Mouse (Mus musculus) midbrain, postnatal 0 days (tissue): Measurements from ENCODE around the gene Pi4k2b. TPM values are rescaled to one million over a fixed set of nuclear protein-coding genes. Genes with fewer than 3 reads are reported as not detected.

ENCODE experiments used
- ATAC-seq: fragments of 200-750 bp; cut with Nextera tagmentation; 2 replicates; pipeline ENCODE4 v1.8.0; 2017; ENCODE audit warnings: moderate number of reproducible peaks, mild to moderate bottlenecking, moderate TSS enrichment, moderate library complexity; ENCODE audit not compliant: low FRiP score
- DNase-seq: peaks from one replicate; pipeline ENCODE4 v3.0.0-alpha.2; 2015; ENCODE audit warnings: low spot score
- H3K27ac ChIP-seq: fragments of 300-500 bp; sonication (generic); 2 replicates; pipeline ENCODE4 v1.5.1; 2014; ENCODE audit warnings: low read depth, mild to moderate bottlenecking, low read length, mixed read lengths
- H3K27me3 ChIP-seq: fragments of 300-500 bp; sonication (generic); 2 replicates; pipeline ENCODE4 v1.6.1; 2014; ENCODE audit warnings: low read length, control low read depth, mixed read lengths; ENCODE audit not compliant: insufficient read depth
- H3K36me3 ChIP-seq: fragments of 300-500 bp; sonication (generic); 2 replicates; pipeline ENCODE4 v1.6.1; 2014; ENCODE audit warnings: low read length, control low read depth, mixed read lengths; ENCODE audit not compliant: insufficient read depth
- H3K4me1 ChIP-seq: fragments of 300-500 bp; sonication (generic); 2 replicates; pipeline ENCODE4 v1.6.1; 2014; ENCODE audit warnings: mild to moderate bottlenecking, control low read depth, antibody characterized with exemption, low read length, mixed read lengths; ENCODE audit not compliant: insufficient read depth
- H3K4me2 ChIP-seq: fragments of 300-500 bp; sonication (generic); 2 replicates; pipeline ENCODE4 v1.6.1; 2014; ENCODE audit warnings: low read depth, mild to moderate bottlenecking, low read length, mixed read lengths; ENCODE audit not compliant: poor library complexity, severe bottlenecking
- H3K4me3 ChIP-seq: fragments of 300-500 bp; sonication (generic); 2 replicates; pipeline ENCODE4 v1.5.1; 2014; ENCODE audit warnings: low read depth, mild to moderate bottlenecking, low read length, moderate library complexity
- H3K9ac ChIP-seq: fragments of 300-500 bp; sonication (generic); replicated peaks from 2 replicates; pipeline ENCODE4 v1.6.1; 2014; ENCODE audit warnings: mild to moderate bottlenecking, low read length, moderate library complexity, mixed read lengths; ENCODE audit not compliant: poor library complexity, severe bottlenecking
- H3K9me3 ChIP-seq: fragments of 300-500 bp; sonication (generic); 2 replicates; pipeline ENCODE4 v1.6.1; 2016; ENCODE audit warnings: low read length, control low read depth
- CTCF ChIP-seq: IDR thresholded peaks from 2 replicates; pipeline ENCODE4 v1.5.1; 2016; ENCODE audit warnings: antibody characterized with exemption, mild to moderate bottlenecking
- WGBS: fragments of 180-500 bp; shearing (Covaris S2); extraction: QIAGEN DNeasy Blood & Tissue Kit; methylation state at CpG from one replicate; pipeline ENCODE4 v1.1.7; 2014; 5-methylcytosine and 5-hydroxymethylcytosine counted together
- polyA plus RNA-seq: library from polyadenylated mRNA; unstranded; fragments of >200 nt; fragmentation: Nextera tagmentation; extraction: Ambion mirVana; gene quantifications from 2 replicates; pipeline ENCODE4 v1.2.1, GENCODE M21; 2015
- total RNA-seq: library from RNA; depleted of rRNA; stranded (reverse); fragments of >200 nt; gene quantifications from 2 replicates; pipeline ENCODE4 v1.2.3, GENCODE M21; 2014

Pi4k2b gene
- total and polyA plus RNA-seq, 2 experiments from 2014 or later = 1.6 to 2.7 TPM

DNA sequence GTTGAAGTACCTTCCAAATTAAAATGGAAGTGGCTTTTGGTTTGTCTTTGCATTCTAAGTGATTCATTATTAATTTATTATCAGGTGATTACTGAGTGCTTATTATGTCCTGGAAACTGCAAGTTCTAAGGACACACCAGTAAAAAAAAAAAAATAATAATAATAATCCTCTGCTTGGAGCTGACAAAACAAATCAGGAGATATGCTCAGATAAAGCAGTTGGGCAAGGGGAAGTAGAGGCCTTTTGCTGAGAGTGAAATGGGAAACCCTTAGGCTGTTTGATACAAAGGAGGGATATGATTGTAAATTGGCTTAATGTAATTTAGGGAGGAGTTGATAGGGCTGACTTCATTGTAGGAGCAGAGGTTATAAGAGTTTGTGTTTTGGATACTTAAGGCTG lies 5.5 kb downstream of the Pi4k2b start:
- TF ChIP-seq CTCF = no peak
- Histone ChIP-seq H3K27me3 (no peaks in the 10 kb centered on the region), H3K4me1 (no peaks in the 10 kb centered on the region), H3K9ac (no peak overlapping the region), H3K9me3 (no peaks in the 10 kb centered on the region), H3K4me2 (no peak overlapping the region), H3K27ac (no peak overlapping the region), H3K4me3 (no peak overlapping the region), H3K36me3 (no peaks in the 10 kb centered on the region)
- no peak for ATAC-seq
- no peak for DNase-seq

DNA sequence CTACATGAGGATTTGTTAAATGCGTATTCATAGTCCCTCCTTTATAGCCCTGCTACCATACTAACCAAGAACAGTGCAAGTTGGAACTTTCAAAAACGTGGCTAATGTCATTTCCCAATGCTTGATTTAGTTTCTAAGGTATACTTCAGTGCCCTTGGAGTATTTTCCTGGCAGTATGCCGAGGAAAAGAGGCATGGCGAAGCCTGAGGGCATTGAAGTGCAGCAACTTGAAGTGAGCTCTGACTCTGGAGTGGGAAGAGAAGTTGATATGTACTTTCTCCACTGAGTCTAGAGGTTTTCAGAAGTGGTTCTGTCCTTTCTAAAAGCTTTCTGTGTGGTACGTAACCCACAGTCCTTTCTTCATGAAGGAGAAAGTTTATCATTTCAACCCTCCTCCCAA lies 7.4 kb downstream of the Pi4k2b start:
- Histone ChIP-seq H3K9ac (no peak overlapping the region), H3K27ac (no peak overlapping the region), H3K36me3 (no peaks in the 10 kb centered on the region), H3K9me3 (no peaks in the 10 kb centered on the region), H3K27me3 (no peaks in the 10 kb centered on the region), H3K4me2 (no peak overlapping the region), H3K4me1 (no peaks in the 10 kb centered on the region), H3K4me3 (no peak overlapping the region)
- ATAC-seq (no peak), DNase-seq (no peak)
- no peak for TF ChIP-seq CTCF
- WGBS = 86% methylated on average over 5 of the region's 5 CpGs

DNA sequence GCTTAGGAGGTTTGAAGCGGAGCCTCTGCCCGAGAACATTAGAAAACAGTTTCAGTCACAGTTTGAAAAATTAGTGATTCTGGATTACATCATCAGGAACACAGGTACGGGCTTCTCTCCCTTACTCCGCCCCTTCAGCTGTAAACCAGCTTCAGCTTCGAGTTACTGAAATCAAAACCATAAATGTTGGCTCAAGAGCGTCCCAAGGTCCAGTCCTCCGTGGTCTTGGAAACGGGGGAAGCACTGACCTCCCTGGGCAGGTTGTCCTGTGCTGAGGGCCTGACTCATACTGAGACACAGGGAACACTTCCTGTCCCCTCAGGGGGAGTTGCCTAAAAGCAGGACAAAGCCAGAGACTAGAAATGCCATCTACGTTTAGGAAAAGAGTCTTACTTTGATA lies 11.8 kb downstream of the Pi4k2b start:
- H3K36me3 ChIP-seq = no peaks in the 10 kb centered on the region
- 91% methylated on average over 9 of the region's 9 CpGs for WGBS
- H3K4me1 ChIP-seq = no peaks in the 10 kb centered on the region
- no peak for ATAC-seq
- no peak for TF ChIP-seq CTCF
- no peak for DNase-seq
- no peak overlapping the region for H3K4me3 ChIP-seq
- H3K27me3 ChIP-seq = no peaks in the 10 kb centered on the region
- no peaks in the 10 kb centered on the region for H3K9me3 ChIP-seq
- H3K9ac ChIP-seq = no peak overlapping the region
- H3K4me2 ChIP-seq = no peak overlapping the region
- no peak overlapping the region for H3K27ac ChIP-seq

DNA sequence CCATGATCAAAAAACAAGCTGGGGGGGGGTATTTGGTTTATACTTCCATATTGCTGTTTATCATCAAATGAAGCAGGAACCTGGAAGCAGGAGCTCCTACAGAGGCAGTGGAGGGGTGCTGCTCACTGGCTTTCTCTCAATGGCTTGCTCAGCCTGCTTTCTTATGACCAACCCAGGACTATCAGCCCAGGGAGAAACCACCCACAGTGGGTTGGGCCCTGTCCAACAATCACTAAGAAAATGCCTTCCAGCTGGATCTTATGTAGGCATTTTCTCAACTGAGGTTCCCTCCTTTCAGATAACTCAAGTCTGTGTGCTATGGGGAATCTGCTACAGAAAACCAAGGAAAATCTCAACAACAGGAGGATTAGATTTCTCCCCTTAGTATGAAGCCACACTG lies 12.8 kb downstream of the Pi4k2b start:
- Histone ChIP-seq H3K4me3 (no peak overlapping the region), H3K4me1 (no peaks in the 10 kb centered on the region), H3K9me3 (no peaks in the 10 kb centered on the region), H3K27me3 (no peaks in the 10 kb centered on the region), H3K4me2 (no peak overlapping the region), H3K36me3 (no peaks in the 10 kb centered on the region), H3K27ac (no peak overlapping the region), H3K9ac (no peak overlapping the region)
- ATAC-seq (no peak), DNase-seq (no peak)
- TF ChIP-seq CTCF = no peak

DNA sequence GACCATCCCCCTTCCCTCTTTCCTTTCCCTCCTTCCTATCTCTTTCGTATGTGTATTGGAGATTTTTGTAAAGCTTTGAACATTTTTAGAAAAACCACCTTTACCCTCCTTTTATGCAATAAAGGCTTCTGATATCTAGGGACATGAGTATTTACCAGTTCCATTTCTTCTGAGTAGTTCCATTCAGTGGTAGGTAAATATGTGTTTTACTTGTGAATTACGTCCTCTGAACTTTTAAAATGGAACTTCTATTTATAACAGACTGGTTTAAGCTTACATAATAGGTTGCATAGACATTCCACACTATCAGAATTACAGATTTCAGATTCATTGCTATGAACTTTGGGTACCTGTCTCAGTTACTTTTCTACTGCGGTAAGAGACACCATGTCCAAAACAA lies 14.0 kb downstream of the Pi4k2b start:
- Histone ChIP-seq H3K9ac (no peak overlapping the region), H3K9me3 (no peaks in the 10 kb centered on the region), H3K4me2 (no peak overlapping the region), H3K4me1 (no peaks in the 10 kb centered on the region), H3K27ac (no peak overlapping the region), H3K36me3 (no peaks in the 10 kb centered on the region), H3K4me3 (no peak overlapping the region), H3K27me3 (no peaks in the 10 kb centered on the region)
- 94% methylated on average over 3 of the region's 3 CpGs for WGBS
- DNase-seq (no peak), ATAC-seq (no peak)
- TF ChIP-seq CTCF = no peak

DNA sequence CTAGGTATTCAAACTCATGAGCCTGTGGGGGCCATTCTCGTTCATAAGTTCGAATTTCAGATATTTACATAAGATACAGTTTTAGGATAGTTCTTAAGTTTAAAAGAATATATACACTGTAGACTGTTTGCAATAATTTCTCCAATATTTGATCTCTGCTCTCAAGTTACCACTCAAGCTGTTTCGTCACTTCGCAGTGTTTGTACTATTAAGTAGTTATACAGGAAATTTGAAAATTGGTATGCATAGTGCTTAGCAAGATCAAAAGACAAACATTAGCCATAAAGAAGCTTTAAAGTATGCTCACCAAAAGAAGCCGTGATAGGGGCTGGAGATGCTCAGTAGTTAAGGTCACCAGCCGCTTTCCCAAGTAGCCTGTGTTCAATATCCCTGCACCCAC lies 14.6 kb downstream of the Pi4k2b start:
- H3K4me1 ChIP-seq = no peaks in the 10 kb centered on the region
- no peaks in the 10 kb centered on the region for H3K9me3 ChIP-seq
- no peak overlapping the region for H3K4me3 ChIP-seq
- H3K4me2 ChIP-seq = no peak overlapping the region
- WGBS = 92% methylated on average over 6 of the region's 6 CpGs
- H3K27me3 ChIP-seq = no peaks in the 10 kb centered on the region
- ATAC-seq (no peak), DNase-seq (no peak)
- no peak overlapping the region for H3K27ac ChIP-seq
- H3K9ac ChIP-seq = no peak overlapping the region
- no peak for TF ChIP-seq CTCF
- 0 out of 2 replicates have a peak, but pooled peaks cover under 1% of the 10 kb centered on the region for H3K36me3 ChIP-seq

DNA sequence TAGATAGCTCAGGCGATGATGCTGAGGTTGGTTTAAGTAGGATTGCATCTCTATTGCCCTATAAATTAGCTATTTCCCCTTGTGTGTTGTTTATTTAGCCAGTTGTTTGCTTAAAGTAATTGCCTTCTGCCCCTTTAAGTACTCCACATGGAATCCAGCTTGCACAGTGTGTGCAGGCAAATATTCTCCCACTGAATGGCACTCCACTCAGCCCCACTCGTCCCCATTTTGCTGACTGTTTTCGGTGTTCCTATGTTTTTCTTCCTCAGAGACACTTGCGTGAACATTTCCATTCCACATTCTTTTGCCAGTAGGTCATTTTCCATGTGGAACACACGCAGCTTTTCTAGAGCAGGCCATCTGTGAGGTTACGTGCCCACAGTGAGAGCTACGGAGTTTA lies 21.2 kb downstream of the Pi4k2b start:
- no peak for TF ChIP-seq CTCF
- Histone ChIP-seq H3K27ac (no peak overlapping the region), H3K9me3 (no peaks in the 10 kb centered on the region), H3K4me3 (no peak overlapping the region), H3K9ac (no peak overlapping the region), H3K4me2 (no peak overlapping the region), H3K36me3 (0 out of 2 replicates have a peak, but pooled peaks cover 2% of the 10 kb centered on the region), H3K27me3 (no peaks in the 10 kb centered on the region), H3K4me1 (no peaks in the 10 kb centered on the region)
- WGBS = 92% methylated on average over 7 of the region's 7 CpGs
- DNase-seq = no peak
- ATAC-seq = no peak
